Mouse (Mus musculus) heart, postnatal 25 days (tissue): ENCODE results near the gene Phlda2. TPM values are rescaled to one million over a fixed set of nuclear protein-coding genes. Genes with fewer than 3 reads are reported as not detected.

Source experiments
- DNase-seq: peaks from one replicate; pipeline ENCODE4 v3.0.0; 2022; ENCODE audit warnings: low spot score
- intact Hi-C: fragments of 180-260 bp; cut with DNase I; formaldehyde crosslinking; loops from one replicate; pipeline ENCODE4 v1.15.1; 2025
- total RNA-seq, 2 experiments: library from RNA; stranded (reverse); gene quantifications; 2 replicates each; pipeline ENCODE4 v1.2.3; 2021

Phlda2 gene
- total RNA-seq, 2 experiments from 2014 or later = not detected

- DNase-seq = no peak
- intact Hi-C loops = loop anchor here (2.0 kb wide), 1 partner anchor 373 kb away; the partner anchor contains the start of gene Trpm5
Observed at GRCm38 (mm10) chr7:143467714-143468113, 35.2 kb downstream of the Phlda2 start.

- DNase-seq = peak; percentile 61
- intact Hi-C loops = loop anchor here (1.0 to 2.0 kb wide), 2 partner anchors 313 to 371 kb away; partner anchors contain the start of gene Trpm5
Observed at GRCm38 (mm10) chr7:143466099-143466677, 36.8 kb downstream of the Phlda2 start.

- intact Hi-C loops = loop anchor here (5.0 kb wide), 2 partner anchors 98 to 168 kb away; no protein-coding TSS in a partner anchor
- no peak for DNase-seq
Observed at GRCm38 (mm10) chr7:143464811-143465560, 38.0 kb downstream of the Phlda2 start.

- peak; percentile 58 for DNase-seq
- intact Hi-C loops = loop anchor here (5.0 kb wide), 2 partner anchors 97 to 167 kb away; no protein-coding TSS in a partner anchor
Observed at GRCm38 (mm10) chr7:143463865-143464415, 39.0 kb downstream of the Phlda2 start.

GRCm38 (mm10) chr7:143462516-143462915 is 40.4 kb downstream of the Phlda2 start:
- intact Hi-C loops = loop anchor here (5.0 kb wide), 2 partner anchors 95 to 165 kb away; no protein-coding TSS in a partner anchor
- DNase-seq = no peak

- no peak for DNase-seq
- intact Hi-C loops = loop anchor here (5.0 kb wide), 2 partner anchors 95 to 165 kb away; no protein-coding TSS in a partner anchor
Observed at GRCm38 (mm10) chr7:143461920-143462319, 41.0 kb downstream of the Phlda2 start.

- intact Hi-C loops = loop anchor here (5.0 kb wide), 2 partner anchors 94 to 164 kb away; no protein-coding TSS in a partner anchor
- DNase-seq = no peak
Observed at GRCm38 (mm10) chr7:143461294-143461870, 41.6 kb downstream of the Phlda2 start.

- intact Hi-C loops = loop anchor here (5.0 kb wide), 2 partner anchors 94 to 164 kb away; no protein-coding TSS in a partner anchor
- DNase-seq = peak; percentile 90
Observed at GRCm38 (mm10) chr7:143460874-143461273, 42.1 kb downstream of the Phlda2 start, which contains the start of gene Cdkn1c. Gene Cdkn1c (minus strand): TSS chr7:143461050.

GRCm38 (mm10) chr7:143460217-143460834 is 42.6 kb downstream of the Phlda2 start:
- DNase-seq = no peak
- intact Hi-C loops = loop anchor here (5.0 kb wide), 2 partner anchors 93 to 163 kb away; no protein-coding TSS in a partner anchor

GRCm38 (mm10) chr7:143459332-143460211 is 43.4 kb downstream of the Phlda2 start:
- peak; percentile 53 for DNase-seq
- intact Hi-C loops = loop anchor here (2.0 to 5.0 kb wide), 3 partner anchors 51 to 162 kb away; no protein-coding TSS in a partner anchor

- DNase-seq = no peak
- intact Hi-C loops = loop anchor here (2.0 kb wide), 1 partner anchor 50 kb away; no protein-coding TSS in a partner anchor
Observed at GRCm38 (mm10) chr7:143458963-143459331, 44.0 kb downstream of the Phlda2 start.

Other genes starting within 250 kb of the Phlda2 start
- 10 to 100 TPM; 35.8 to 44.2 TPM for gene Cdkn1c, start 42.1 kb downstream of the Phlda2 start, total RNA-seq
- under 1 TPM; 0.17 to 0.49 TPM for gene Slc22a18, start 29.4 kb downstream of the Phlda2 start, total RNA-seq
- 100 to 1,000 TPM; 171 to 178 TPM for gene Nap1l4, start 46.0 kb upstream of the Phlda2 start, total RNA-seq
- 10 to 100 TPM; 18.3 to 18.4 TPM for gene Cars, start 96.9 kb upstream of the Phlda2 start, total RNA-seq
- under 1 TPM; 0.48 to 0.70 TPM for gene Tnfrsf26, start 125.6 kb upstream of the Phlda2 start, total RNA-seq
- 1 to 10 TPM; 1.6 to 2.3 TPM for gene Tnfrsf22, start 146.5 kb upstream of the Phlda2 start, total RNA-seq
- 1 to 10 TPM; 1.7 to 2.1 TPM for gene Tnfrsf23, start 182.7 kb upstream of the Phlda2 start, total RNA-seq